Mouse (Mus musculus) B cell, adult 2 months (primary cell): ENCODE results near the gene Pitx1.

Experiments
- DNase-seq, 2 experiments: peaks; one replicate each; pipeline ENCODE4 v3.0.0; 2022

The Pitx1 gene

DNA sequence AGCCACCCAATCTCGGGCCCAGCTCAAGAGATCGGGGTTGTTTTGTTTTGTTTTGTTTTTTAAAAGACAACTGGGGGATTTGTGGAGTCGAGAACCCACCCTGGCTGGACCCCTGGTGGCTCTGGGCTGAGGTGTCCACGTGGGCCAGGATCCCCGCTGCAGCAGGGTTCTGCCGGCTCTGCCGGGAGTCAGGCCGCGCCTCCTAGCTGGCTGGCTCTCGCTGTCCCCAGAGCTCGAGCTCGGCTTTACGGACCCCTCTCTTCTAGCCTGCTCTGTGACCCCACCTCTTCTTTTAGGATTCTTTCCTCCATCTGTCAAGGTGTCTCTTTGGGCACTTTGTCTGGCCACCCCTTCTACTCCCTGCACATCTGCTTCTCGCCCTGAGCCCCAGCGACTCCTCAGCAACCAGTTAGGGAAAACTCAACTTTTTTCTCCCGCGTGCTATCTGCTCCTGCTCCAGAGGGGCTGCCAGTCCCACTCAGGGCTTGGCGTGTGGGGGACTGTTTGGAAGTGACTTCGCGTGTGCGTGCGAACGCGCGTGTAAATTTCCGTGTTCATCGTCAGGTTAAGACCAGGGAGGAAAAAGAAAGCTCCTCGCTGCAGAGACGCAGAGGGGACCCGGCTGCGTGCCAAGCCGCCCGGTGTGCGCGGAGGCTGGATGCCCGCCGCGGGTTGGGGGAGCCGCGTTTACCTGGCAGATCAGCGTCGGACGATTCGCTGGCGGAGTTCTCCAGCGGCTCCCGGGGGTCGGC is 5.7 kb downstream of the Pitx1 start:
- DNase-seq = no peak

DNA sequence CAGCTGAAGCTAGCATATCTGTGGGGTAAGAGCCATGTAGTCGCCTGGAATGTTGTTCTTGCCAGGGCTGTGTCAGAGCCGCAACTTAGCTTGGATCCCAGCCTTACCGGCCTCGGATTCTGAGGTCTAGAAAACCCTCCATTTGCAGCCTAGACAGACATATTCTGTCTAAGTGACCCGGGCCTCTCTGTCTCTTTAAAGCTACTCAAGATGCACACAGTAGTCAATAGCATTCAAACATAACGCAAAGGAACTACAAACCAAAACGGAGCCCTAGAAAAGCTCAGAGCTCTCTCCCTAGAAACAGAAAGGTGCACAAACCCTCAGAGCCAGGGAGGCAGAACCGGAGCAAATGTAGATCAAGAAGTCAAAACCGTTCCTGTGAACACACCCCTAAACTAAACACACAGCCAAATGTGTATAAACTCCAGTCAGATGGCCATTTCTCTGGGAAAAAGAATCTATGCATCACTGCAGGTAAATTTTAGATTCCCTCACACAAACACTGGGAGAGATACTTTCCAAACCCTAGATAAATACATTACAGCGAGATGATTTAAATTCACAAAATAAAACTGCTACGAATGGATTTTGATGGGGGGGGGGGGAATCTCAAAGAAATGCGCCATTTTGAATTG is 6.9 kb downstream of the Pitx1 start:
- DNase-seq = no peak

DNA sequence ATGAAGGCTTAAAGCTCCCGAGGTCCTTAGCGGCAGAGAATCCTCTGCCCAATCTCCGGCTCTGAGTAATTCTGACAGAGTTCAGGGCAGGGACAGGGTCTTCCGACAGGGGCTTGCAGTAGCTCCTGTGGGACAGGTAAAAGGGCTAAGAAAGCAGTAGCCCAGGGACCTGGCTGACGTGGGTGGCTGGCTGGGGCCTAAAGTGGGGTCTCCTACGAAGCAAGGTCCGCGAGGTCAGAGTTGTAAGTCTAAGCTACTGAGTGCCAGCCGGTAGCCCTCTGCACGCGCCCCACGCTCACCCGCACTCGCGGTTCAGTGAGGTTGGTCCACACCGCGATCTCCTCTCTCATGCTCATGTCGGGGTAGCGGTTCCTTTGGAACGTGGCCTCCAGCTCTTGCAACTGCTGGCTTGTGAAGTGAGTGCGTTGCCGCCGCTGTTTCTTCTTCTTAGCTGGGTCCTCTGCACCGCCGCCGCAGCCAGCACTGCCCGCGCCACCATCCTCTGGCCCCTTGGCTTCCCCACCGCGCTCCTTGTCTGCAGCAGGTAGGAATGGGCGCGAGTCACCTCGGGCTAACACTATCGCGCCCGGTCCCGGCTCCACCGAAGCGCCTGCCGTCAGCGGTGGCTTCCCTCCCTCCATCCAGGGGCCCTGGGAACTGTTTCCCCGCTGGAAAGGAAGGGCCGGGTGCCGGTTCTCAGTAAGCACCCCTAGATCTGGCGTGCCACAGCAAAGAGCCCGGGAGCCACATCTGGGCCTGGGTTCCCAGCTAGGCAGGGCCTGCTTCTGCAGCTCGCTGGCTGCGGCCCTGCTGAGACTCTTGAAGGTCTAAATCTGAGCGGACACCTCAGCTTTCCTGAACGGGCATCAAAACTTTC is 7.6 kb downstream of the Pitx1 start:
- no peak for DNase-seq

DNA sequence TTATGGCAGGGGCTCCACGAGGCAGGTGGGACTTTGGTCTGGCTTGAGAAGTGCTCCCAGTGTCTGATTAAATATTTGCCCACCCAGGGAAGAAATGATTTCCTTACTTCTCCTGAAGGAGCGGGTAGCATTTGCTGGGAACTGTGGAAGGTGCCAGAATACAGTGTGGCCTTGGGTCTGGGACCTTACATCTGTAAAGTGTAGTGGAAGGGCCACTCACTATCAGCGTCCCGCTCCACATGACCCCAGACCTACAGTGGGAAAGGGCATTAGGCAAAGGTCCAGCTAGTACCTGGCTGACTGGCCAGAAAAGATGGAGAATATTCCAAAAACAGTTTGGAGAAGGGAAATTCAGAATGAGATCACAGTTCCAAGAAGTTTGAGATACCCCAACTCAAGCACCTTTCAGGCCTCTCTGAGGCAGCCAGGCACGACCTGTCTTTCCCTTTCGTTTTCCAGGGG is 8.3 kb downstream of the Pitx1 start:
- no peak for DNase-seq

DNA sequence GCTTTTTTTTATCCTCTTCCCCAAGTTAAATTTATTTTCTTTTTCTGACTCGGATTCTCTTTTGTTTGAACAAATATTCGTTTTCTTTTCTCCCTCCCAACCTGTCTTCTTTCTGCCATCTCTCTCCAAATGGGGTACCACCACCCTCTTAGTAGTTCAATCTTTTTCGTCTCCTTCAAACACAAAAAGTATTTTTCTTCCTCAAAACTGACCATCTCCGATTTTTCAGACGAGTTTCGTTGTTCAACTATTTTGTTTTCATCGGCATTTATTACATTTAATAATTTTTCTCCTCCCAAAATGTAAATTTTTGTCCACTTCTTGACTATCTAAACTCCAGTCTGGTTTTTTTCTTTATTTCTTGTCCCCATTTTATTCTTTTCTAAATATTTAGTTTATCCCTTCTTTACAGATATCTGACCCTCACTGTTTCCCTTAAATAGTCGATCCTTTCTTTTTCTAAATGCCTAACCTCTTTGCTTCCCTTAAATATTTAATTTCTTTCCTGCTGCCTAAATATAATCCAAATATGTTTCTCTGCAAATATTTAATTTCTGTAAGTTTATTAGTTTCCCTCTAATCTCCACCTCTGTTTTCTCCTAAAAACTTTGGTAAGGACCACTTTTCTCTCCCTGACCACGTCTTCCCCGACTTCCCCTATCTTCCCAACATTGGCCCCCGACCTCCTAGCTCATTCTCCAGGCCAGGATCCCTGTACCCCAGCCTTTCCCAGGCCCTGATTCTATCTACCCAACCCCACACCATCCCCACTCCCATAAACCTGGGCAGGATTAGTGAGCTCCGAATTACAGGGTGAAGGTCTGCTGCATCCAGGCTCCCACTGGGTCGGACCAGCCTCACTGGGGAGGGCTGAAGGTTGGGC is 9.0 kb downstream of the Pitx1 start:
- no peak for DNase-seq

DNA sequence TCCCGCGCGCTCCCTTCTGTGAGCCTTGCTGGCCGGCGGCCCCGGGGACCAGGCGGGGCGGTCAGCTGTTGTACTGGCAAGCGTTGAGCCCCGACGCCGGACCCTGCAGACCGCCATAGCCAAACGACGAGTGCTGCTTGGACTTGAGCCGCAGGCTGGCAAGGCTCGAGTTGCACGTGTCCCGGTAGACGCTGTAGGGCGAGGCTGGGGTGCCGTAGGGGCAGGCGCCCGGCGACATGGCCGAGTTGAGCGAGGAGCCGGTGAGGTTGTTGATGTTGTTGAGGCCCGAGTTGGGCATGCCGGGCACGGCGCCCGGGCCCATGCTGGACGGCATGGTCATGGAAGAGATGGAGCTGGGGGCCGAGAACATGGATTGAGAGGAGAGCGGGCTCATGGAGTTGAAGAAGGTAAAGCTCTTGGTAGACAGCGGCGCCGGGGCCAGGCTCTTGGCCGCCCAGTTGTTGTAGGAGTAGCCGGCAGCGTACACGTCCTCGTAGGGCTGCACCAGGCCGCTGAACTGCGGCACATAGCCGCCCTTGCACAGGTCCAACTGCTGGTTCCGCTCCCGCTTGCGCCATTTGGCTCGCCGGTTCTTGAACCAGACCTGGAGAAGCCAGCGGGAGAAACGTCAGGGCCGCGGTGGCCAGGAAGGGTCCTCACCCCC is 9.9 kb downstream of the Pitx1 start:
- no peak for DNase-seq

DNA sequence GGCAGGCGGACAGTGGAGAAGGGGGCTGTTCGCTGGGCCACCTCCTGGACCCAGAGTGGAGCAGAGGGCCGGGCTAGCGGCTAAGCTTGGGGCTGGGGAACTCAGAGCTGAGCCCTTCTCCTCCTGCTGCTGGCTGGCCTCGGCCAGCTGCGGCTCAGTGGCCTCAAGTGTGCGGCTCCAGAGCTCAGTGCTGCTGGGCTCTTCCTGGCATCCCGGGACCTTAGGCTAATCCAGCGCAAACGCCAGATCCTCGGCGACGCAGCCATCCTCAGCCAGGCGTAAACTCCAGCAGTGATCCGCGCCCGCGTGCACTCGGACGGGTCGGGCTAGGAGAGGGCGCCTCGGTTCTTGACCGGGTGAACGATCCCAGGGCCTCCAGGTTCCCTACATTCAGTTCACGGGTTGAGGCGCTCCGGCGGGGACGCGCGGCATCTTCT is 10.7 kb downstream of the Pitx1 start:
- no peak for DNase-seq

DNA sequence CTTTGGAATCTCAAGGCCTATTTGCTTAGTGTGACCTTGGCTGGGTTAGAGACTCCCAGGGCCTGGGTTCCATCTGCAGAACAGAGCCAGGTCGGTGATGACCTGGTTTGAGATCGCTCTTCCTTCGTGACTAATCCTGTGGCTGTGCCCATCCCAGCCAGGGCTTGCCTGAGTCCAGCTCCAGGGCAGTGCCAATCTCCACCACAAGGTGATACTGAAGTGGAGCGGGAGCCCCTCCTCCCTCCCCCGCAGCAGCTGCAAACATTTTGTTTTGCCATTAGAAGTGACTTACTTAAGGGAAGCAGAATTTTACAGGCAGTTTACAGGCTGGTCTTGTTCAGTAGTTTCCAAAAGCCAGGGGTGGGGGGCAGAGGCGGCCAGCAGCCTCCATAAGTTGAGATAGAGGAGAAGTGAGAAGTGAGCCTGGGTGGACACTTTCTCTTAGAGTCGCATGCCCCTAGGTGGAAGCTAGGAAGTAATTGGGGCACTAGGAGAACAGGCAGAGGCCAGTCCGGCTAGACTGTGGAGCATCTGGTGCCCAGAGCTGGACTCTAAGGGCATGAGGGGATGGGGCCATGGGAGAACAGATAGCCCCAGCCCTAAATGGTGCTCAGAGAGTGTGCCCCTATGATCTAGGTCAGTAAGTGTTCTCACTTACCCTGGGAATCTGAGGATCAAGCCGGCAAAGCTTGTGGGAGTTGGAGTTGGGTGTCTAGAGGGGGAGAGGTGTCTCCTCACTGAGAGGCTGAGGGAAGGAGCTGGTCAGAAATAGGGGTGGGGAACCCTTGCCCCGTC is 11.6 kb downstream of the Pitx1 start:
- DNase-seq = no peak

DNA sequence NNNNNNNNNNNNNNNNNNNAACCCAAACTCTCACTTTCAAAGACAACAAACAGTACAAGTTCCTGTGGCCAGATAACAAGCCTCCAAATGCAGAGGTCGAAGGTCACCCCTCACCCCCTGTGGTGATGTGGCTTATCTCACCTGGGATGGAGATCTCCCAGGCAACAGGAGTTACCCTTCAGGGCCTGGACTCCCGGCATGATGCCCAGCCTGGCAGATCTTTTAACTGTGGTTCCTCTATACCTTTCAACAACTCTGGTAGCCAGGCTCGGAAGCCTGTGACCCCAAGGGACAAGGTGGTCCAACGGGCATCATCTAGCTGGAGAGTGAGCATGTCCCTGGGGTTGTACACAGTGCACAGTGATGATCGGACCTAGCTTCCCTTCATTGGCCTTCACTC is 13.5 kb downstream of the Pitx1 start:
- DNase-seq = no peak

DNA sequence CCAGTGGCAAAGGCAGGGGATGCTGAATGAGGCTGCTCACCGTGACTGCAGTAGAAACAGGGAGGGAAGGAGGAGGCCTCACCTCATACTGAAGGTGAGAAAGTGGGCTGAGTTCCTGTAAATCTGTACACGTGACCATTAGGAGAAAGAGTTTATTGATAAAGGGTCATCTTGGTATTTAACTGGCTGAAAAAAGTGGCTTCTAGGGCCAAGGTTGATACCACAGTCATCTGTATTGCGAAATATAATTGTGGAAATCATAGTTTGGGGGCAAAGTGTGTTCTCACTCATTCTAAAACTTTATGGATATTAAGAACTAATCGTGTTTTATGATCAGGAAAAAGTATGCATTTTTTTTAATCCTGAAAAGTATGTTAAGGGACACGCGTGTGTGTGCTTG is 21.2 kb downstream of the Pitx1 start:
- no peak for DNase-seq

DNA sequence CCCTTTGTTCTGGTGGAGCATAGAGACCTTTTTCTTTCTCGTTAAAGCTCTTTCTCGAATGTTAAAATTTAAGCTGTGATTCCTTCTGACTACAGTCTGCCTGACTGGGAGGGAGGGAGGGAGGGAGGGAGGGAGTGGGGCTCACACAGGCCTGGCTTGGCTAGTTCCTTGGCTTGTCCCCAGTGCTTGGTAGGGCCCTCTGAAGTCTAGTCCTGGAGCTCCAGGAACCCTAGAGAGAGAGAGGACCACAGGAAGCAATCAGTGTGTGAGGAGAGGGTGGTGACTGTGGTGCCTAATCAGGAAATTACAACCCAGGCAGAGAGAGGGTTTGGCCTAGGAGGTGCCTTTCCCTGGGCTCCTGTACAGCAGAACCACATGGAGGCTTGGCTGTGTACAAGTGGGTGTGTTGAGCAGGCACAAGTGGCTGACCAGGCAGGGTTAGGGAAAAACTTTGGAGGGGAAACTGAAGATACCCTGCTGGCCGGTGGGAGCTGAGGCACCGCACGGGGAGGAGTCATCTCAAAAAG is 22.4 kb downstream of the Pitx1 start:
- no peak for DNase-seq

DNA sequence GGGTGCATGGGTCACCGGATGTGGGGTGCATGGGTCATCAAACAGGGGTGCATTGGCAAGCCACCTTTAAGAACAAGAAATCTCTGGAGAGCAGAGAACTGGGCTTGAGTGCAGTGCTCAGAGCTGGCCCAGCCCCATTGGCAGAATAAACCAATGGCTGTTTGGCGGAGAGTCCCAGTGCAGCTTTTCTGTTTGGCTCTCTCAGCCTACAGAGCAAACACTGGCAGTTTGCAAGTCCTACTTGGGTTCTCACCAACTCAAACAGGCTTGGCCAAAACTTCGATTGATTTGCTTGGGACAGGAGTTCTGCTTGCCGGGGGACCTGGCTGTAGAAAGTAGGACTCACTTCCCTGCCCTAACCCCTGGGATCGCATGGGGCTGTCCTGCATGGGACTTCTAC is 25.0 kb downstream of the Pitx1 start:
- no peak for DNase-seq

DNA sequence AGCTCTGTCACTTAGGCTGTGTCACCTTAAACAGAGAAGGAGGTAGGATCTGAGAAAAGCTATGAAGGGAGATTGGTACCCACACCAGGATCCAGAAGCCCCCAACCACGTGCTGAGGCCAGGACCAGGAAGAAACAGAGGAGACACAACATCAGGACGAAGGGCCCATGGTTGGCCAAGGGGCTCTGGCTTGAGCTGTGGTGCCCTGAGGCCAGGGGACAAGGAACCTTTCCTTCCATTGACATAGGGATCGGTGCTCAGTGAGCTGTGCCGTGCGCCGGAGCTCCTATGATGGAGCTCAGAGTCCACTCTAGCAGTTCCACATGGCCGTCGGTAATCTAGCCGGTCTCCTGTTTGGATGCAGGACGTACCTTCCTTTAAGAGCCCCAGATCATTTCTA is 26.3 kb downstream of the Pitx1 start:
- DNase-seq = no peak

DNA sequence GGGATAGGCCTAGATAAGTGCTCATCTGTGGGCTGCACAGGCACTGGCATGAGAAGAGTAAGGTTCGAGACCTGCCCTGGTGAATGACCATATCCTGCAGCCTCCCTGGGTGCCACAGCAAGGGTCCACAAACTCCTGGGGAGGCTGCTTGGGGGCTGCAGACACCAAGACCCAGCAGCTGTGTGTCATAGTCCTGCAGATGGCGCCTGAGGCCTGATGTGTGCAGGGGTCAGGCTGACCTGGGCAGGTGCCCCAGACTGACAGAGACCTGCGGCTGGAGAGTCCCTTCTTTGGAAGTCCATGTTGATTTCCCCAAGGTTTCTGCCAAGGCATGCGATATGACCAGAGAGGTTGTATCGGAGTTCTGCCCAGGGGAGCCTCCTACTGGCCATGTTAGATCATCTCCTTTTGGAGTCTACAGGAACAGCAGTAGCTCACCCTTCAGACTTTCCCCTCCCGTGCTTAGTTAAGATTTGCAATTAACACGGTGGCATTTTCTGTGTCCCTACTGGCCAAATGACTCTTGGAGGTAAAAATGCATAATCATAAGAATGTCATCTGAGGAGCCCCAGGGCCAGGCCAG is 26.9 kb downstream of the Pitx1 start:
- no peak for DNase-seq

DNA sequence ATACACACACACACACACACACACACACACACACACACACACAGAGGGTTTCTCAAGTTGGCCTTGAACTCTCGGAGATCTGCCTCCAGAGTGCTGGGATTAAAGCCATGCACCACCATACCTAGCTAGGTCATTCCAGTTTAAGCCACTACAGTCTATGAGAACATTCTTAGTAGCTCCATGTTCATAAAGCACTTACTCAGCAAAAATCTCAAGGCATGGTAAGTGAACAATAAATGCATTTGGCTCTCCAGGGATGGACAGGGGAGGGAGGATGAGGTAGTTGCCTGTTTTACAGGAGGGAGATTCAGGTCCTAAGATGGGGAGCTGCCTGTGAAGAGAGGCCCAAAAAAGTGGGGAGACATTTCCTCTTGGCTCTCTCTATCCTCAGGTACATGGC is 32.0 kb downstream of the Pitx1 start:
- DNase-seq = no peak

DNA sequence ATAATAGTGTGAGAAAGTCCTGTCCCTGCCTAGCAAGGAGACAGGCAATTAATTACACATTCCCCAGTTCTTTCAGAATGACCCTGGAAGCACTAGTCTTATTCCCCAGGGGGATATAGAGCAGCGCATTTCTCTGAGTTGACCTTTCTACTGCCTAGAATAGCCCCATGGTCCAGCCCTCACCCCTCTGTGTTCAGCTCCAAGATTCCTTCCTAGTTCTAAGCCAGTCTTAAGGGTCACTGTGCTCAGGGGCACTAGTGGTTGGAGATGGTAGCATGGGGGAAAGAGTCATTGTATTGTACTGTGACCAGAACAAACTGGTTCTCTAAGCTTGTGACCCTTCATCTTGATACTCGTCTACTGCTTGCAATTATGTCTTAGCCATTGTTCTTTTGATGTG is 34.7 kb downstream of the Pitx1 start:
- DNase-seq = no peak

DNA sequence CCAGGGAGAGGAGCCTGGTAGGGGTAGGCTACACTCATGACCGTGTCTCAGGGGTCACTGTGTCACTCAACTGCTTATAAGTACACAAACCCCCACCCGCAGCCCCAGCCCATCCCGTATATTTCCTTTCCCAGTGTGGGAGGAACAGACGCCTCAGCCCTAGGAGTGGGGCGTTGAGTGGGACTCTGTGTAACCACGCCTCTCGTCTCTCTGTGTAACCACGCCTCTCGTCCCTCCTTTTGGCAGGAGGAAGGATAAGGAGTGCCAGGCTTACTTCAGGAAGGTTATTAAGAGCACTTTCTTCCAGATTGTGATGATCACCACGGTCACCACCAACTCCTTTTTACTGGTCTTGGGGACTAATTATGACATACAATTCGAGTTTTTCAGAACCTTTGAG is 49.9 kb downstream of the Pitx1 start:
- no peak for DNase-seq

DNA sequence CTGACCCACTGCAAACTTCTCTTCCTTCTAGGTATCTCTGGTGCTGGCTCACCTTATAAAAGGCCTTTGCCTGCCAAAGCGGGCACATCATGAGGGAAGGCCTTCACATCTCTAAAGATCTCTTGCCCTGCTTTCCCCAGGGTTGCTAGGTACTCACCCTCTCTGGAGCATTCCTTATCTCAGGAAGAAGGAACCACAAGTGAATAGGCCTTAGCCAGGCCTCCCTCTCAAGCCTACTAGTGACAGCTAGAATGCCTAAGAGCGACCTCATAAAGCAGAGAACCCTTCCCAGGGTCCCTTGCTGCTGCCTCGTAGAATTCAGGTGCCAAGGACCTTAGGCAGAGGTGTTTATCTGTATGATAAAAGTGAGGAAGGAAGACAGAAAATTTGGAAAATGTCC is 51.7 kb downstream of the Pitx1 start, which contains the start of gene Catsper3:
TSS of gene Catsper3 (plus strand) at position 301 of the 400 bp plus-strand sequence.
- no peak for DNase-seq

DNA sequence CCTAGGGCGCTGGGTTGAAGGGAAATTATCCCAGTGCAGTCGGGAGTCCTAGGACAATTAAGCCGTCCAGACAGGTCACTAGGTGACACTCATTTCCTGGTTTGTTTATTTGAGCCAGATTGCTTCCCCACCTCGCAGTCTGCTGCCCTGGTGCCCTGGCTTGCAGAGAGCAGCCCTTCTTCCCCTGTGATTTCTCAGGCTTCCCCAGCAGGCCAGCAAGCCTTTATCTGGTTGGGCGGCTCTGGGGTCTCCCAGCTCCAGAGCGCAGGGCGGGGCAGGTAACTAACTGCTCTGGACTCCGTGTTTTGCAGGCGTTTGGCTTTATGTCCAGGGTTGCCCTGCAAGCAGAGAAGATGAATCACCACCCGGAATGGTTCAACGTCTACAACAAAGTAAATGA is 60.9 kb downstream of the Pitx1 start:
- DNase-seq = no peak
